Mouse (Mus musculus) embryo, embryonic 9.5 days (tissue): ENCODE results near the gene Tnip2.

Experiments used
- DNase-seq: peaks from one replicate; pipeline ENCODE4 v3.0.0-alpha.2; 2017; ENCODE audit errors: extremely low spot score

Gene Tnip2

DNA sequence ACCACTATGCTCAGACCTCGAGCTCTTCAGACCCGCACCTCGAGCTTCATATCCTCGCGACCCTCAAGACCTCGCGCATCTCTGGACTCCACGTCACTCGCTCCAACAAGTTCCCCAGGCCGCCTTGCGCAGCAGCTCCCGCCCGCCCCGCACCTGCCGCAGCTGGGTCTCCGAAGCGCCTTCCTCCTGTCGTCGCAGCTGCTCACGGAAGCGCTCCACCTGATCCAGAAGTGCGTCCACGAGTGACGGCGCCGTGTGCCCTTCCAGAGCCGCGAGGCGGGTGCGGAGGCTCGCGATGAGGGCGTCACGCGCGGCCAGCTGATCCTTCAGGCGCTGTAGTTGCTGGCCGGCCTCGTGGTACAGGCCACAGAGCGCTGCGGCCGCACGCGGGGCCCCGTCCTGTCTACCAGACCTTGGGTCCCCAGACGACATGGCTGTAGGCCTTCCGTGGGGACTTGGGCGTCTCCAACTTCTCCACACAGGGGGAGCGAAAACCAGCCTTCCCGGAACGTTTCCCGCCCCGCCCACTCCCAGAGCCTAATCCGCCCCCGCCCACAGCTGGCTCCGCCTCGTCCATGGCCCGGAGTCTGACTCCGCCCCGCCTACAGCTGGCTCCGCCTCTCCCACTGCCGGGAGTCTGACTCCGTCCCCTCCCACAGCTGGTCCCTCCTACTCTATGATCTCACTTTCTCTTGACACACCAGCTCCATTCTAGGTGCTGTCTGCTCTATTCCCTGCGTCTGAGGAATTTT lies at the start of gene Tnip2:
TSS of gene Tnip2 (minus strand) at position 526 of the 752 bp plus-strand sequence.
- DNase-seq, result peak; percentile 96

DNA sequence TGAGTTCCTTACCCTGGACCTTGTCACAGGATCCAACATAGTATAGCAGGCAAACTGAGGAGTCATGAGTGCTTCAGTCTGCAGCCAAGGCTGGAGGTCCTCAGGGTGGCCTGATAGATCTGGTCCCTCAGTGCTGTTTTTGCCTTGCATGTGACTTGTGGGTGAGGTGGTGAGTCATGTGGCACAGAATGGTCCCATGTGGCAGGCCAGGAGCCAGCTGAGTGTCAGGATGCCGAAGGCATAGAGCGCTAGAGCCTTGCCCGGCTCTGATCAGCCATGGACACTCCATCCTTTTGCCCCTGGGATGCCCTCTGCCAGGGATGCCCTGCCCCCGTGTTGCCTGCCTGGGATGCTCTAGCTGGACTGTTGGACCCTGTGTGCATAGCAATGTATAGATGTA lies 38.0 kb upstream of the Tnip2 start:
- no peak for DNase-seq

DNA sequence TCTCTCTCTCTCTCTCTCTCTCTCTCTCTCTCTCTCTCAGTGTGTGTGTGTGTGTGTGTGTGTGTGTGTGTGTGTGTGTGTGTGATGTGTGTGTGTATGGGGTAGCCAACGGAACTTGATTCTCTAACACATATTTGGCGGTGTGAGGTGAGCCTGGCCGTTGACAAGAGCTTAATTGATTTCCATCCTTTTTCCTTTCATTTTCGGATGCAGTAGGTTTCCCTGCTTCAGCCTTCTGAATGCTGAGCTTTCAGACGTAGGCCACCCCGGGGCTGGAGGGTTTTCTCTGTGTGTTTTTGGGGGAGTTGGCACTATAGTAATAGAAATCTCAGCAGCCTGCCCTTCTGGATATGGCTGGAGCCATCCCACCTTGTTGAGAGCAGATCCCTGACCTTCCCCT lies 36.5 kb upstream of the Tnip2 start:
- DNase-seq, result no peak

DNA sequence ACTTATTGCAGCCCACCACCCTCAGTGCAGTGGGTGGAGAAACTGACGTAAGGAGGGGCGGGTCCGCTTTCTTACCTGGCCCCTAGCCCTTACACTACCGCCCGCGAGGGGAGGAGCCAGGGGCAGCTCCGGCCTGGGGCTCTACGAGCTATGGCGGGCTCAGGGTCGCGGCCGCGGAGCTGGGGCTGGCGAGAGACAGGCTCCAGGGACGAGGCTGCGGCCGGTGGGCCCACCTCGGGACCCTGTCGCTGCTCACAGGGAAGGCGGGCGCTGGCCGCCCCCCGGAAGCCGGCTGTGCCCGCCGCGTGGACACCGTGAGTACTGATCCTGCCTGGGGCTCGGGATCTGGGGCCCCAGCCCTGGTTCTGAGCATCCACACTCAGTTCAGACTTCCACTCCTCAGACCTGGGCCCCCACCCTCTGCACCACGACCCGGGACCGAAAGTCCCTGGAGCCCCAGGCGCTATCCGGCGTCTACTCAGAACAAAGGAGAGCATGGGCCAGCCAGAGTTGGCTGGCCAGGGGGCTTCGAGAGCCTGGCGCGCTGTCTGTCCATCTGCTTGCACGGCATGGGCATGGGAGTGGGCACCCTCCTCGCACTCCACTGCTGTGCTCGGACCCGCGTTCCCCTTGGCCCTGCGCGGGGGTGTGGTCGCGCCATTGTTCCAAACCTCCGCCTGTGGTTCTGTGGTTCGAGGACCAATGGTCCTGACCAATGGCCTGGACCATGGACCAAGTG lies 35.9 kb upstream of the Tnip2 start:
- DNase-seq, result peak; percentile 76

DNA sequence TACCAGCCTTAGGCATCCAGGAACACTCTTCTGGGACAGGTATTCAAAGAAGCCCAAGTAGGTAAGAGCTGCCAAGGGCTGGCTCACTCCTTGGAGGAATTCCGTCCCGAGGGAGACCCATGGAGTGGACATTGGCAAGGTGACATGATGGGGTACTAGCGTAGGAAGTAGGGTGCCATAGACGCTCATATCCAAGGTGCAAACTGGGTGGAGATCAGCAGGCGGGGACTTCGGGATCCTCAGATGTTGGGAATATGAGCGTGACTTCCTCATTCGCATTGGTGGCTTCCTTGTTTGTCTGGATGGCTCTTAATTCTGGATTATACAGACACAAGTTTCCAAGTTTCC lies 35.3 kb upstream of the Tnip2 start:
- no peak for DNase-seq

DNA sequence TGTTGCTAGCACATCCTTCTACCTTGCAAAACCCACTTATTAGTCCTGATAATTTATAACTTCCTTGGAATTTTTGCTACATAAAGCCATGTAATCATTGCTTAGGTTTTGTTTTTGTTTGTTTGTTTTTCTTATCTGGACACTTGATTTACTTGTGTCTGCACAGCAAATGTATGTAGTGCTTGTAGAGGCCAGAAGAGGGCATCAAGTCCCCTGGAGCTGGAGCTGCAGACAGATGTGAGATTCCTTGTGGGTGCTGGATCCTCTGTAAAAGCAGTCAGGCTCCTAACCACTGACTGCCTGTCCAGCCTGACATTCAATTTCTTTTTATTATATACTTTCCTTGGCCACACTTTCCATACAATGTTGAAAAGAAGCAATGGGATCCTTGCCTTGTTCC lies 33.6 kb upstream of the Tnip2 start:
- DNase-seq, result peak; percentile 30

DNA sequence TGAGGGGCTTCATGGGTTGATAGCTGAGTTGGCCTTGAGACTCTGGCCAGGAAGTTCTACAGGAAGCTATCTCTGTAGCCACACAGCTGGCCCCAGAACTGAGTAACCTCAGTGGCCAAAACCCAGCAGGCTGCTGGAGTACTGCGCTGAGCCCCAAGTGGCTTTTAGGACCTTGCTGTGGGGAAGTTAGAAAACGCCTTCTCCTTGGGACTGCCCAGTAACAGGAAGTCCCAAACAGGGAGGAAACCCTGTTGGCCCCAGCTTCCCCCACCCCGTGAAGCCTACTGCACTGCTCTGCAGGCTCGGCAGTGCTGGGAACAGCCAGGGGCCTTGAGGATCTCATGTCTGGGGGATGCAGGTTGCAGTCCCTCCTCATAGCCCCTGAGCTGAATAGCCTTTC lies 29.3 kb upstream of the Tnip2 start:
- no peak for DNase-seq

DNA sequence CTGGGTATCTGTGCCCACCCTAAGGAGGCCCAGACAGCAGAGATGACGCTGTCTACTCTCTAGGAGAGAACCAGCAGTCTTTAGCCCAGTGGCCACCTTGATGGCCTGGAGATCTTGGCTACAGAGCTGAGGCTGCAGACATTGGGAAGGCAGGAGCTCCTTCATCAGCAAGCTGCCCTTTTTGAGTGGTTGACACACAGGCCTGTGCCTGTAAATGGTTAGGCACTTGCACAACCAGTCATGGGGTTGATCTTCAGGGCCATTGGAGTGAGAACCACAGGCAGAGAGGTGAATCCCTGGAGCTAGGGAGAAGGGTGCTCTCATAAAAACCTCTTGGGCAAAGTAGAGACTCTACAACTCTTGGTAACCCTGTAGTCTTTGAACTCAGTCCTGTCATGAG lies 28.4 kb upstream of the Tnip2 start:
- DNase-seq, result no peak

DNA sequence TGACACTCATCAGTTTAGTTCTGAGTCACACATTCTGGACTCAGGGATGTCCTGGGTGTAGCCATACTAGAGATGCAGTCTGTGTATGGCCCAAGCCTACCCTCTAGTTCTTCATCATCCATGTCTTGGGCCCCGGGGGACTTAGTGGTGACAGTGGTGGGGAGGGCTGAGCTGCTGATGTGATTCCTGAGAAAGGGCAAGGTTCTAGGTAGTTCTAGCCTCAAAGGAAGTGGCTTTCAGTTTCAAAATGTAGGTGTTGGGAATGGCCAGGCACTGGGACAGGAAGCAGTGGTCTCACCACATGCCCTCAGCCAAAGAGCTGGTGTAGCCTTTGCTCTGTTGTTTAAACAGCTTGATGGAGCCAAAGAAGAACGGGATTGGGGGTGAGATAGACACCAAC lies 25.3 kb upstream of the Tnip2 start:
- no peak for DNase-seq

DNA sequence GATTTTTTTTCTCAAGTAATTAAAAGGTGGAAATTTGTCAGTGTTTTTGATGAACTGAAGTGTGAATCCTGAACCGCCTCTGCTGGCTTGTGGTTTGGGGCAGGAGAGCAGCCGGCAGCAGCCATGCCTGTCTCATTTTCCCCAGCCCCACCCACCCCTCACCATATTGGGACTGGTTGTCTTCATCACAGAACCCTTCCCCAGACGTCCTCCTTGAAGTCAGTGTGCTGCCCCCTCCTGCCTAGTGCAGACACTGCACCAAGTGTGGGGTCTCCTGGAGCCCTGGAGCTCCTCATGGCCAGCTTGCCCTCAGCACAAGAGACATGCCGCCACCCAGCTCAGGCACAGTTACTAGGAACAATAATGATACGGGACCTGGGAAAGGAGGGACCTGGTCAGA lies 24.7 kb upstream of the Tnip2 start:
- peak; percentile 29 for DNase-seq

DNA sequence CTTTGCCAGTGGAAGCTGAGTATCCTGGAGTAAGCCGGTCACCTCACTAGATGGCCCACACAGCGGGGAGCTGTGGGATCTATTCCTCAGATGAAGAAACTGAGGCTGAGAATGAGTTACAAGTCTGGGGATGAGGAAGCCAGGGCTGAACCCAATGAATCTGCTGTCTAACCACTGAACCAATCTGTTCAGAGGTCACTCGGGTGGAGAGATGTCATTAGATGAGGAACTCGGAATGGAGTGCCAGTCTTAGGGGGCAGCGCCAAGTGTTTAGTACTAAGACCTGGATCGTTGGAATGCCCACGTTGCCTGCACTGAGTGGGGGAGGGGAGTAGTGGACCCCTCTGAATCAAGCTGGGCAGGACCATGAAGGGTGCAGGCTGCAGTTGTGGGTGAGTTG lies 24.3 kb upstream of the Tnip2 start:
- no peak for DNase-seq

DNA sequence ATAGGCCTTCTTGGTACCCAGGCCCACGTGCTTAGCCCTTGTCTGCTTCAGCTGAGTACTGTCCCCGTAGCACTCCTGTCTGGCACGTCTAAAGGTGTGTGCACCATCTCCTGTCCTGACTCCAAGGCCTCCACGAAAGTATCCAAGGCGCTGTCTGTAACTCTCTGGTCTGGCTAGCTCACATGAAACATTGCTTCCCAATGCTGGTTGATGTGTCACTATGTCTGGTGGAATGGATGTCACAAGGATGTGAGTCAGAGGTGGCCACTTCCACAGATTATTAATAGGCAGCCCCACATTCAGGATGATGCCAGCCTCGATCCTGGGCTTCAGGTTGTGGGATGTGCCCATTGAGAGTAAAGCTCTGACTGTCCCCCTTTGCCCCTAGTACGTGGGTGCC lies 22.0 kb upstream of the Tnip2 start:
- DNase-seq, result no peak

DNA sequence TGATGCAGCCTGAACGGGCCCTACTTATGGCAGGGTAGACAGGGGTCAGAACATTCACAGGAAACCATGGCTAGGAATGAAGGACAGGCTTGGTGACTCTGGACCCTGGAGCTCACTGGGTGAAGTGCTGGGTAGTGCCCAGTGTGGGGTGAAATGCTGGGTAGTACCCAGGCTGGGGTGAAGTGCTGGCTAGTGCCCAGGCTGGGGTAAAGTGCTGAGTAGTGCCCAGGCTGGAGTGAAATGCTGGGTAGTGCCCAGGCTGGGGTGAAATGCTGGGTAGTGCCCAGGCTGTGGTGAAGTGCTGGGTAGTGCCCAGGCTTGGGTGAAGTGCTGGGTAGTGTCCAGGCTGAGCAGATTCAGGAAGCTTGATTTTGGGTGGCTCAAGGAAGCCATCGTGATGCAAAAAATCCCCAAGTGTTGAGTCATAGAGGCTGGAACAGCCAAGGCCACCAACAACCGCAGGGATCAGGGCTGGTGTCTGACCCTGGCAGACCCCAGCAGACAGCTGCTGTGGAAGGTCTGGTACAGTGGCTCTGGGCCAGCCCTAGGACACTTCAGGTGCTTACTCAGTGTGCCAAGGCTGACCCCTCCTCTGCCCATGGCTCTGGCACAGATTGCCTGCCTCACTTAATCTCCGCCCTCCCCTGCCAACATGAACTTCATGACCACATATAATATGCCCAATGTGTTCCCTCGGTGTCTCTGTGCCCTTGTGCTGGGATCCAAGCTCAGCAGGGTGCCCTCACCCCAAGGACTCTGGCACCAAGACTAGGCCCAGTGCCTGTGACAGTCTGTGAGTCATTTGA lies 21.2 kb upstream of the Tnip2 start:
- DNase-seq, result no peak

DNA sequence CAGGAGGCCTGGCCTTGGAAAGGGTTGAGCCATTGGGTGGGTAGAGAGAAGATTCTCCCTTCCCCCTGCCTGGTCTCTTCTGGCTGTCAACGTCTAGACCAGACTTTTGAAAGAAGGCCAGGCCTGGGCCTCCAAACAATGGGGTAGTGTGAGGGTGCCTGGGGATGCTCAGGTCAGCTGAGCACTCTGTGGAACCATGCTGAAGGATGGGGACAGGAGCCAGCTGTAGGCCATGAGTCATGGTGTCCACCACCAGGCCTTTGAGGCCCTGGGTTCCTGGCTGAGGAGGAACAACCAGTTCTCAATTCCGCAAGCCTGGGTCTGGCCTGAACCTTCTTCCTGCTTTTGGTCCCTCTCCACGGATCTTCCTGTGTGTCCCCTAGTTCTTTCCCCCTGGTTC lies 20.0 kb upstream of the Tnip2 start:
- no peak for DNase-seq

DNA sequence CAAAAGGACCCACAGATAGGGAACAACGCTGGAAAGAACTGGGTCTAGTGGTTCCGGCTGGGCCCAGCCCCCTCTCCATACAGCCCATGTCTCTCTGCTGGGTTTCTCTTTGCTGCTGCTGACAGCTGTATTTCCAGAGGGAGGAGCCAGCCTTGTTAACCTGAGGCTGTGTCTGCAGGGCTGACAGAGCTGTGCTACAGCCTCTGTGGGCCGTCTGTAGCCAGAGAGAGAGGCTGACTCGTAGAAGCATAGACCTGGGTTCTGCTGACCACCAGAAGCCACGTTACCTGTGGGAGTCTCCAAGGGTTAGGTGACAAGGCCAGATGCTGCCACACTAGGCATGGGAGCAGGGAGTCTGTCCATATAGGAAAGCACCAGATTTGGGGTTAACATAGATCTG lies 19.3 kb upstream of the Tnip2 start:
- DNase-seq, result no peak

DNA sequence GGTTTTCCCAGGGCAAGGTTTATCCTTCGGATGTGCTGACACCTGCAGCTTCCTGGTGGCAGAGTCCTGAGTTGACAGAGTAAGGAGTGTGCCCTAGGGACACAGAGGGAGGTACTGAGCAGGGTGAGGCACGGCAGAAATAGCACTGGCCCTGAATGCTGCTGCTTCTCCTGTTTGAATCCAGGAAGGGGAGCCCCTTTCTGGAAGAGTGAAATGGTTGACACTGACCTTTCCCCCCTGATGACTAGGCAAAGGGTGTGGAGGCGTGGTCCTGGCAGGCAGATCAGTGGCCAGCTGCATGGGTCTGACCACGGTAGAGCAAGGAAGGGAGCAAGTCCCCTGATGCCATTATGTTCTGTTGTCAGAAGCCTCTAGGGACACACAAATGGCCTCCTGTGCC lies 16.9 kb upstream of the Tnip2 start:
- DNase-seq, result no peak

DNA sequence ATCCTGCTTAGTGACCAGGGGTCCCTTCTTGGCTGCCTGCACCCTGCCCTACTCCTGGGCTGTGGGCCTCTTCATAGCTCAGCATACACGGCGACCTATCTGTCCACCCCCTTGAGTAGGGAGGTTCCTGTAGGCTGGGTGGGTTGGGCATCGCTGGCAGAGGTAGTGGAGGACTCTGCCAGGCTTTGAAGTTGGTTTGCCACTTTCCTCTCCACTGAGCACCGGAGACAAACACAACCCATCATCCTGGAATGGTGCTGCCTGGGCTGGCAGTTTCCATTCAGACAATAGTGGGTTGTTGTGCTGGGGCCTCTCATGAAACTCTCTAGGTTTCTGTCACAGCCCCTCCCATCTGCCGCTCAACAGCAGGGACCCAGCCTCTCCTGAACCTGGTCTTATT lies 16.3 kb upstream of the Tnip2 start:
- no peak for DNase-seq

DNA sequence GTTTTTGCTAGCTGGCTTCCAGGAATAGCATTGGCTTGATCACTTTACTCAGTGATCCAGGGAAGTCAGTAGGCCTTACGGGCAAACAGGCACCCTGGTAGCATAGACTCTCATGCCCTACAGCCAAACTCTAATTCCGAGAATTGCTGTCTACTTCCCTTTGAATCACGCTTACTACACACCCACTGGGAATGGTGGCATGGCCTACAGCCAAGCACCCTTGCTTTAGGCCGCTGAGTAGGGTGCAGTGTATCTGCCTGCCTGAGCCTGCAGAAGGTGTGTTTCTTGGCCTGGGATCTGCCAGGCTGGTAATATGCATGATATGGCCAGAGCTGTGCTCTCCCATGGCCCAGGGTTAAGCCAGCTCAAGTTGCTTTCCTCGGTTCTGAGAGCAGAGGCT lies 14.9 kb upstream of the Tnip2 start:
- no peak for DNase-seq

DNA sequence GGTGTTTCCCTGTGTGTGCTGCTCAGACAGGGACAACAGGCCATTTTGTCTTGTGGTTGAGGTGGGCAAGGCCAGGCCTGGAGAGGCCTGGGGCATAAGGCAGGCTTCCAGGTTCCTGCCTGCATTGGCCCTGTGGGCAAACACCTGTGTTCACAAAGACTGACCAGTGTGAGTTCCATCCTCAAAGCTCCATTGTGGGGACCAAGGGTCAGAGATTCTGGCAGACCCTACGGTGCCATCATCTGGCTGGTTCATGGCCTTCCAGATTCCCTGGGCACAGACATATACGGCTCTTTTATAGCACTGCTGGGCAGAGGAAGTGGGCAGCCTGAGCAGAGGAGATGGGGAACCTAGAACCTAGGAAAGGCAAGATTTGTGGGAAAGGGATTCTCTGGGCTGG lies 13.6 kb upstream of the Tnip2 start:
- DNase-seq, result no peak

DNA sequence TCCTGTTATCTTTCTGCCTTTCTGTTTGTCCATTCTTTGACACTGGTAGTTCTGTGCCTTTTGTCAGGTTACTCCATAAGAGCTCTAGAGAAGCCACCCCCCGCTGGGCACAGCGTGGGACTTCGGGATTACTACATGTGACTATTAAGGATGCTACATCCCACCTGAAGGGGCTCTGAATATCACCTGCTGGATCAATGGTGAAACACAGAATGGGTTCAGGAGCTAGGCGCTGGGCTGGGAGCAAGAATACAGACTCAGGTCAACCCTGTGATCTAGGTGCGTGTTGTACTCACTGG lies 12.6 kb upstream of the Tnip2 start:
- DNase-seq, result no peak

DNA sequence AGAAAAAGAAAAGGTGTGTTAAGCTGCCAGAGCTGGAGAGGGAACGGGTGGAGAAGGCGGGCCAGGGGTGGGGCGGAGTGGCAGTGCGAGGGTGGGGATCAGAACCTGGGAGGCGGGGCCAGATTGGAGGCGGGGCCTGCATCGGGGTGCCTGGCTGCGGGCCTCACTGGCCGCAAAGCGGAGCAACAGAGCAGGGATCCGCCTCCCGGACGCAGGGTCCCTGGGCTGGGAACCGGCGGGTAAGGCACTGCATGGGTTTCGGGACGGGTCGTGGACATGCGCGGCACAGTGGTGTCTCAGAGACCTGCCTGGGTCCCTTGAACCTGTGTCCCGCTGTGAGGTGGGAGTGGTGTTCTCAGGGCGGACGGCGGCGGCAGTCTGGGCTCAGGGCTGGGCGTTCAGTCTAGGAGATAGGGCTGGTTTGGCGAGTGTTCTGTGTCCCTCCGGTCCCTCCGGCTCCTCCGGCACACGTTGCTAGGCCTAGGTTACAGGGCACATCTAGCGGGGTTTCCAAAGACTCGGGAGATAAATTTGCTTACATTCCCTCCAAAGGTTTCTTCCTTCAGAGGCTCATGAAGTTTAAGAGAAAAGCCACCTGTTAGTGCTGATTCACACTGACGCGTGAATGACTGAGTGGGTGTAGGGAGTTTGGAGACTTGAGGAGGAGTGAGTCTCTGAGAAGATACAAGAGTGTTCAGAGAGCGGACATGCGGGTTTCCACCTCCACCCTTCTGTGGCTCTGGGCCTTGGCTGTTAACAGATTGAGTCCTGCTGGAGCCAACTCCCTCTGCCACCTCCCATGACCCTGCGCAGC lies 12.1 kb upstream of the Tnip2 start, which contains the start of gene Sh3bp2:
TSS of gene Sh3bp2 (plus strand) at position 176 of the 814 bp plus-strand sequence.
- DNase-seq, result peak; percentile 95

DNA sequence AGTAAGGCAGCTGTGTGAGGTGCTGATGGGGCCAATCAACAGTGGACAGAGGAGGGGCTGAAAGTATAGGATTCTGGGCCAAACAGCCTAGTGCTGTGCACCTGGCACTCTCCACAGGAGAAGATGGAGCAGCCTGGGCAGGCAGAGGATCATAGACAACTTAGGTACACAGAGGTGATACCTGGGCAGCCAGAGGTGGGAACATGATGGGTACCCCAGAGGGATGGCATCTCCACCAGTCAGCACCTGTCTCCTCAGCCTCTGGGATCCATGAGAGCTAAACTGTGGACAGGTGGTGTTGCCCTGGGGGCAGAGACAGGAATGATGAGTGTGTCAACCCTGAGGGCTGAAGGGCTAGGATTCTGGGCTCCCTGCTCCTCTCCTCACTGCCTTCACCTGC lies 10.7 kb upstream of the Tnip2 start:
- no peak for DNase-seq
